Mouse (Mus musculus): ENCODE results near the gene Nuak2. TPM values are rescaled to one million over a fixed set of nuclear protein-coding genes. Genes with fewer than 3 reads are reported as not detected.

The Nuak2 gene
- polyA plus RNA-seq, 1 experiment from 2014 or later: 105 TPM

GRCm38 (mm10) chr1:132372354-132372753 is 56.4 kb downstream of the Nuak2 start:
- WGBS: 76% methylated on average over 5 of the region's 5 CpGs
- H3K27me3 ChIP-seq (ENCODE audit: control insufficient read depth, insufficient read depth, low read length): no peaks in the 10 kb centered on the region
- no peak overlapping the region for H3K4me3 ChIP-seq (ENCODE audit: low read depth, low read length)
- no peaks in the 10 kb centered on the region; the same call in 1 of the 2 replicates for H3K36me3 ChIP-seq (ENCODE audit: control insufficient read depth, insufficient read depth, low read length)
- peak overlapping the region; percentile 72 for H3K27ac ChIP-seq (ENCODE audit: low read depth, low read length)
- peak overlapping the region; percentile 31; the same call in 1 of the 2 replicates for H3K9ac ChIP-seq (ENCODE audit: low read length)
- DNase-seq (ENCODE audit: low spot score, missing footprints) (peak; percentile 88), ATAC-seq (ENCODE audit: low FRiP score) (peak; percentile 45; the same call in 1 of the 2 replicates)
- H3K4me1 ChIP-seq (ENCODE audit: control insufficient read depth, insufficient read depth, low read length): peaks cover 25% of the 10 kb centered on the region
- H3K4me2 ChIP-seq: no peak overlapping the region
- H3K9me3 ChIP-seq (ENCODE audit: control insufficient read depth, low read length): no peaks in the 10 kb centered on the region

- ATAC-seq (ENCODE audit: low FRiP score) (no peak; the same call in 1 of the 2 replicates), DNase-seq (ENCODE audit: low spot score, missing footprints) (no peak)
- Histone ChIP-seq H3K4me2 (no peak overlapping the region), H3K27me3 (ENCODE audit: control insufficient read depth, insufficient read depth, low read length) (no peaks in the 10 kb centered on the region), H3K27ac (ENCODE audit: low read depth, low read length) (peak overlapping the region; percentile 72), H3K4me3 (ENCODE audit: low read depth, low read length) (no peak overlapping the region), H3K9me3 (ENCODE audit: control insufficient read depth, low read length) (no peaks in the 10 kb centered on the region), H3K9ac (ENCODE audit: low read length) (peak overlapping the region; percentile 31; the same call in 1 of the 2 replicates), H3K36me3 (ENCODE audit: control insufficient read depth, insufficient read depth, low read length) (no peaks in the 10 kb centered on the region; the same call in 1 of the 2 replicates), H3K4me1 (ENCODE audit: control insufficient read depth, insufficient read depth, low read length) (peaks cover 25% of the 10 kb centered on the region)
- 92% methylated on average over 6 of the region's 6 CpGs for WGBS
Measured at GRCm38 (mm10) chr1:132372896-132373534, 57.1 kb downstream of the Nuak2 start.

- Histone ChIP-seq H3K4me3 (ENCODE audit: low read depth, low read length) (no peak overlapping the region), H3K36me3 (ENCODE audit: control insufficient read depth, insufficient read depth, low read length) (no peaks in the 10 kb centered on the region; the same call in 1 of the 2 replicates), H3K9me3 (ENCODE audit: control insufficient read depth, low read length) (no peaks in the 10 kb centered on the region), H3K4me1 (ENCODE audit: control insufficient read depth, insufficient read depth, low read length) (peaks cover 25% of the 10 kb centered on the region), H3K27ac (ENCODE audit: low read depth, low read length) (no peak overlapping the region), H3K27me3 (ENCODE audit: control insufficient read depth, insufficient read depth, low read length) (no peaks in the 10 kb centered on the region), H3K9ac (ENCODE audit: low read length) (no peak overlapping the region), H3K4me2 (no peak overlapping the region)
- 47% methylated on average over 5 of the region's 5 CpGs for WGBS
- DNase-seq (ENCODE audit: low spot score, missing footprints) (no peak), ATAC-seq (ENCODE audit: low FRiP score) (no peak)
Measured at GRCm38 (mm10) chr1:132374140-132374872, 58.4 kb downstream of the Nuak2 start.

- no peak overlapping the region for H3K9ac ChIP-seq (ENCODE audit: low read length)
- peaks cover 3% of the 10 kb centered on the region for H3K36me3 ChIP-seq (ENCODE audit: control insufficient read depth, insufficient read depth, low read length)
- peaks cover 25% of the 10 kb centered on the region for H3K4me1 ChIP-seq (ENCODE audit: control insufficient read depth, insufficient read depth, low read length)
- H3K27ac ChIP-seq (ENCODE audit: low read depth, low read length): no peak overlapping the region
- no peaks in the 10 kb centered on the region for H3K27me3 ChIP-seq (ENCODE audit: control insufficient read depth, insufficient read depth, low read length)
- no peak overlapping the region for H3K4me3 ChIP-seq (ENCODE audit: low read depth, low read length)
- WGBS: 80% methylated on average over 3 of the region's 3 CpGs
- H3K9me3 ChIP-seq (ENCODE audit: control insufficient read depth, low read length): no peaks in the 10 kb centered on the region
- no peak overlapping the region for H3K4me2 ChIP-seq
- DNase-seq (ENCODE audit: low spot score, missing footprints): no peak
- ATAC-seq (ENCODE audit: low FRiP score): no peak
Measured at GRCm38 (mm10) chr1:132374873-132375244, 58.9 kb downstream of the Nuak2 start.

- DNase-seq (ENCODE audit: low spot score, missing footprints) (peak; percentile 79), ATAC-seq (ENCODE audit: low FRiP score) (no peak)
- Histone ChIP-seq H3K4me3 (ENCODE audit: low read depth, low read length) (no peak overlapping the region), H3K9me3 (ENCODE audit: control insufficient read depth, low read length) (no peaks in the 10 kb centered on the region), H3K36me3 (ENCODE audit: control insufficient read depth, insufficient read depth, low read length) (peaks cover 3% of the 10 kb centered on the region), H3K4me2 (no peak overlapping the region), H3K27ac (ENCODE audit: low read depth, low read length) (no peak overlapping the region), H3K27me3 (ENCODE audit: control insufficient read depth, insufficient read depth, low read length) (no peaks in the 10 kb centered on the region), H3K4me1 (ENCODE audit: control insufficient read depth, insufficient read depth, low read length) (peaks cover 25% of the 10 kb centered on the region), H3K9ac (ENCODE audit: low read length) (no peak overlapping the region)
- 60% methylated on average over 4 of the region's 4 CpGs for WGBS
Measured at GRCm38 (mm10) chr1:132375256-132375655, 59.3 kb downstream of the Nuak2 start.

GRCm38 (mm10) chr1:132376211-132377054 is 60.5 kb downstream of the Nuak2 start:
- H3K9me3 ChIP-seq (ENCODE audit: control insufficient read depth, low read length): no peaks in the 10 kb centered on the region
- H3K36me3 ChIP-seq (ENCODE audit: control insufficient read depth, insufficient read depth, low read length): peaks cover 3% of the 10 kb centered on the region
- ATAC-seq (ENCODE audit: low FRiP score): no peak
- no peaks in the 10 kb centered on the region for H3K27me3 ChIP-seq (ENCODE audit: control insufficient read depth, insufficient read depth, low read length)
- no peak overlapping the region for H3K4me3 ChIP-seq (ENCODE audit: low read depth, low read length)
- no peak overlapping the region for H3K27ac ChIP-seq (ENCODE audit: low read depth, low read length)
- peaks cover 24% of the 10 kb centered on the region for H3K4me1 ChIP-seq (ENCODE audit: control insufficient read depth, insufficient read depth, low read length)
- no peak for DNase-seq (ENCODE audit: low spot score, missing footprints)
- H3K4me2 ChIP-seq: no peak overlapping the region
- no peak overlapping the region for H3K9ac ChIP-seq (ENCODE audit: low read length)
- whole genome bisulfite sequencing: 89% methylated on average over 8 of the region's 8 CpGs

GRCm38 (mm10) chr1:132377055-132377365 is 61.1 kb downstream of the Nuak2 start:
- no peak overlapping the region for H3K9ac ChIP-seq (ENCODE audit: low read length)
- peaks cover 3% of the 10 kb centered on the region for H3K36me3 ChIP-seq (ENCODE audit: control insufficient read depth, insufficient read depth, low read length)

GRCm38 (mm10) chr1:132377811-132378210 is 61.9 kb downstream of the Nuak2 start:
- no peaks in the 10 kb centered on the region for H3K27me3 ChIP-seq (ENCODE audit: control insufficient read depth, insufficient read depth, low read length)
- H3K9ac ChIP-seq (ENCODE audit: low read length): no peak overlapping the region
- 86% methylated on average over 3 of the region's 3 CpGs for WGBS
- no peak overlapping the region for H3K4me2 ChIP-seq
- DNase-seq (ENCODE audit: low spot score, missing footprints): no peak
- H3K27ac ChIP-seq (ENCODE audit: low read depth, low read length): no peak overlapping the region
- H3K9me3 ChIP-seq (ENCODE audit: control insufficient read depth, low read length): no peaks in the 10 kb centered on the region
- peaks cover 3% of the 10 kb centered on the region for H3K36me3 ChIP-seq (ENCODE audit: control insufficient read depth, insufficient read depth, low read length)
- peaks cover 11% of the 10 kb centered on the region for H3K4me1 ChIP-seq (ENCODE audit: control insufficient read depth, insufficient read depth, low read length)
- no peak for ATAC-seq (ENCODE audit: low FRiP score)
- no peak overlapping the region for H3K4me3 ChIP-seq (ENCODE audit: low read depth, low read length)

More at GRCm38 (mm10) chr1:132377055-132377365, 61.1 kb downstream of the Nuak2 start:
- Histone ChIP-seq H3K4me2 (no peak overlapping the region), H3K27me3 (ENCODE audit: control insufficient read depth, insufficient read depth, low read length) (no peaks in the 10 kb centered on the region), H3K4me3 (ENCODE audit: low read depth, low read length) (no peak overlapping the region), H3K4me1 (ENCODE audit: control insufficient read depth, insufficient read depth, low read length) (peaks cover 18% of the 10 kb centered on the region), H3K27ac (ENCODE audit: low read depth, low read length) (no peak overlapping the region), H3K9me3 (ENCODE audit: control insufficient read depth, low read length) (no peaks in the 10 kb centered on the region)
- no peak for DNase-seq (ENCODE audit: low spot score, missing footprints)
- ATAC-seq (ENCODE audit: low FRiP score): no peak
- 74% methylated on average over 7 of the region's 7 CpGs for WGBS
